Mouse (Mus musculus): Measurements from ENCODE around the gene Pkd1l1.

DNA sequence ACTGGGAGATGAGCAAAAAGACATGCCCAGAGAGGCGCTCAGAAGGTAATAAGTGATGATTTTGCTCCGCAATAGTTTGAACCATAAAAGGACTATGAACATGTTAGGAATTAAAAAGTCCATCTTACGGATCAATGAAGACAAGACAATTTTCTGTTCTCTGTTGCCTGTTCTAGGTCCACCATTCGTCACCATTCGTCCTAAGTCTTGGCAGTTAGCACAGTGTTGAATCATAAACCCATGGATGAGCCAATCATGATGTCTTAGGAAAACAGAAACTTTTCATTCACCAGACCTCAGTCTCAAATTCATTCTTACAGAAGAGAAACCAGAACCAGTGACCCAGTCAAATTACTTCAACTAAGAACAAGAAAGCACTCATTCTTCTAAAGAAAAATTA, 35.7 kb upstream of the Pkd1l1 start:
- TF ChIP-seq CTCF (IDR thresholded peaks at IDR 0.05; ENCODE audit: control insufficient read depth, insufficient read depth, insufficient replicate concordance, low read depth, low read length), result no peak
- TF ChIP-seq POLR2A (IDR thresholded peaks at IDR 0.05; ENCODE audit: control insufficient read depth, low read depth, low read length), result no peak

All from testis, adult 2 months (tissue).